Mouse (Mus musculus) retina, embryonic 14.5 days (tissue): ENCODE results near the gene Gm10330.
"Not testable (repeated sequence)": the region's sequence is repeated elsewhere in the genome, so short reads cannot be mapped to it uniquely, and the experiment has no call there.

Experiments used
- DNase-seq: peaks from one replicate; pipeline ENCODE4 v3.0.0-alpha.2; 2015; ENCODE audit warnings: low spot score

Gm10330 gene

GRCm38 (mm10) chr12:23780165-23780564 is at the start of gene Gm10330:
TSS of gene Gm10330 (minus strand) at chr12:23780265.
- DNase-seq, result not testable (repeated sequence)

GRCm38 (mm10) chr12:23800776-23801175 is 20.7 kb upstream of the Gm10330 start:
- peak; percentile 12 for DNase-seq

GRCm38 (mm10) chr12:23800366-23800765 is 20.3 kb upstream of the Gm10330 start:
- not testable (repeated sequence) for DNase-seq
